Mouse (Mus musculus): ENCODE data around the gene Sdf4. TPM values are rescaled to one million over a fixed set of nuclear protein-coding genes. Genes with fewer than 3 reads are reported as not detected.

Gene Sdf4
- polyA plus RNA-seq (2012; rRNA removed) = 45.4 and 46.3 TPM in 2 replicates

GRCm38 (mm10) chr4:155992241-155992905, at the start of gene Sdf4, which contains the start of gene B3galt6:
TSS of gene Sdf4 (plus strand) at chr4:155992872.
TSS of gene B3galt6 (minus strand) at chr4:155992649.

GRCm38 (mm10) chr4:155943534-155944249, 49.0 kb upstream of the Sdf4 start, which contains the start of gene Ube2j2:
TSS of gene Ube2j2 (plus strand) at chr4:155943831.

GRCm38 (mm10) chr4:155962167-155962971, 30.3 kb upstream of the Sdf4 start, which contains the start of gene C1qtnf12:
TSS of gene C1qtnf12 (plus strand) at chr4:155962318.

GRCm38 (mm10) chr4:156013637-156014036, 21.0 kb downstream of the Sdf4 start, which contains the start of gene Tnfrsf4:
TSS of gene Tnfrsf4 (plus strand) at chr4:156013843.

GRCm38 (mm10) chr4:156026013-156026412, 33.3 kb downstream of the Sdf4 start, which contains the start of gene Tnfrsf18:
TSS of gene Tnfrsf18 (plus strand) at chr4:156026164.

GRCm38 (mm10) chr4:156059261-156059660, 66.6 kb downstream of the Sdf4 start, which contains the start of gene Ttll10:
TSS of gene Ttll10 (minus strand) at chr4:156059414.

Other genes starting within 250 kb of the Sdf4 start
- 107 and 111 TPM in 2 replicates for gene Atad3a, start 231.8 kb upstream of the Sdf4 start, polyA plus RNA-seq (2012; rRNA removed)
- 28.3 and 29.3 TPM in 2 replicates for gene Vwa1, start 218.2 kb upstream of the Sdf4 start, polyA plus RNA-seq (2012; rRNA removed)
- 1.6 and 1.7 TPM in 2 replicates for gene Tmem88b, start 207.0 kb upstream of the Sdf4 start, polyA plus RNA-seq (2012; rRNA removed)
- not detected in 2 replicates for gene Ankrd65, start 202.4 kb upstream of the Sdf4 start, polyA plus RNA-seq (2012; rRNA removed)
- gene Mrpl20, start 190.0 kb upstream of the Sdf4 start, polyA plus RNA-seq (2012; rRNA removed) = 131 and 143 TPM in 2 replicates
- gene Ccnl2, start 180.4 kb upstream of the Sdf4 start, polyA plus RNA-seq (2012; rRNA removed) = 187 and 201 TPM in 2 replicates
- gene Aurkaip1, start 161.6 kb upstream of the Sdf4 start, polyA plus RNA-seq (2012; rRNA removed) = 96.7 and 108 TPM in 2 replicates
- gene Mxra8, start 153.2 kb upstream of the Sdf4 start, polyA plus RNA-seq (2012; rRNA removed) = 30.7 and 42.0 TPM in 2 replicates
- 159 and 160 TPM in 2 replicates for gene Dvl1, start 145.5 kb upstream of the Sdf4 start, polyA plus RNA-seq (2012; rRNA removed)
- gene Tas1r3, start 129.5 kb upstream of the Sdf4 start, polyA plus RNA-seq (2012; rRNA removed) = 0.44 and 0.55 TPM in 2 replicates
- 21.7 and 24.1 TPM in 2 replicates for gene Cptp, start 123.4 kb upstream of the Sdf4 start, polyA plus RNA-seq (2012; rRNA removed)
- 67.9 and 73.7 TPM in 2 replicates for gene Ints11, start 123.3 kb upstream of the Sdf4 start, polyA plus RNA-seq (2012; rRNA removed)
- 92.1 and 92.2 TPM in 2 replicates for gene Pusl1, start 101.1 kb upstream of the Sdf4 start, polyA plus RNA-seq (2012; rRNA removed)
- 112 and 119 TPM in 2 replicates for gene Acap3, start 101.0 kb upstream of the Sdf4 start, polyA plus RNA-seq (2012; rRNA removed)
- 113 and 114 TPM in 2 replicates for gene Ube2j2, start 49.0 kb upstream of the Sdf4 start, polyA plus RNA-seq (2012; rRNA removed)
- 7.5 and 10.5 TPM in 2 replicates for gene C1qtnf12, start 30.6 kb upstream of the Sdf4 start, polyA plus RNA-seq (2012; rRNA removed)
- 21.2 and 21.6 TPM in 2 replicates for gene B3galt6, start 223 bp upstream of the Sdf4 start, polyA plus RNA-seq (2012; rRNA removed)
- 2.2 and 2.8 TPM in 2 replicates for gene Tnfrsf4, start 21.0 kb downstream of the Sdf4 start, polyA plus RNA-seq (2012; rRNA removed)
- 0.09 and 0.19 TPM in 2 replicates for gene Tnfrsf18, start 33.3 kb downstream of the Sdf4 start, polyA plus RNA-seq (2012; rRNA removed)
- gene Ttll10, start 66.5 kb downstream of the Sdf4 start, polyA plus RNA-seq (2012; rRNA removed) = 0.07 and 0.16 TPM in 2 replicates
- gene 9430015G10Rik, start 117.1 kb downstream of the Sdf4 start, polyA plus RNA-seq (2012; rRNA removed) = 58.5 and 59.2 TPM in 2 replicates
- gene Rnf223, start 137.6 kb downstream of the Sdf4 start, polyA plus RNA-seq (2012; rRNA removed) = 1.7 and 1.8 TPM in 2 replicates
- gene Agrn, start 204.6 kb downstream of the Sdf4 start, polyA plus RNA-seq (2012; rRNA removed) = 344 and 369 TPM in 2 replicates
- 7.0 and 10.5 TPM in 2 replicates for gene Isg15, start 207.9 kb downstream of the Sdf4 start, polyA plus RNA-seq (2012; rRNA removed)
- 2.9 and 3.3 TPM in 2 replicates for gene AW011738, start 210.4 kb downstream of the Sdf4 start, polyA plus RNA-seq (2012; rRNA removed)
- 1.1 and 1.4 TPM in 2 replicates for gene Perm1, start 223.0 kb downstream of the Sdf4 start, polyA plus RNA-seq (2012; rRNA removed)
- gene Plekhn1, start 242.0 kb downstream of the Sdf4 start, polyA plus RNA-seq (2012; rRNA removed) = 88.6 and 93.7 TPM in 2 replicates
- gene Noc2l, start 243.1 kb downstream of the Sdf4 start, polyA plus RNA-seq (2012; rRNA removed) = 110 and 113 TPM in 2 replicates